Mouse (Mus musculus): ENCODE measurements around the gene Gm9918.
A peak's percentile ranks its signal among the peaks of the same experiment; 100 is the strongest.
"Not testable (repeated sequence)": the region's sequence is repeated elsewhere in the genome, so short reads cannot be mapped to it uniquely, and the experiment has no call there.

Gm9918 gene

GRCm38 (mm10) chr15:102270274-102270960, at the start of gene Gm9918:
Gene Gm9918 (plus strand): TSS chr15:102270563.
- no peak for DNase-seq

GRCm38 (mm10) chr15:102222386-102222785, 48.0 kb upstream of the Gm9918 start:
- no peak for DNase-seq

GRCm38 (mm10) chr15:102224186-102224991, 46.0 kb upstream of the Gm9918 start:
- DNase-seq = peak; percentile 87

- DNase-seq = no peak
Observed at GRCm38 (mm10) chr15:102224992-102225617, 45.3 kb upstream of the Gm9918 start.

GRCm38 (mm10) chr15:102225619-102226018, 44.7 kb upstream of the Gm9918 start:
- DNase-seq = not testable (repeated sequence)

GRCm38 (mm10) chr15:102230408-102231321, 39.7 kb upstream of the Gm9918 start:
- no peak for DNase-seq

GRCm38 (mm10) chr15:102231748-102232147, 38.6 kb upstream of the Gm9918 start, which contains the start of gene Itgb7:
Gene Itgb7 (minus strand): TSS chr15:102231944.
- no peak for DNase-seq

- DNase-seq = no peak
Observed at GRCm38 (mm10) chr15:102232764-102233163, 37.6 kb upstream of the Gm9918 start.

- DNase-seq = no peak
Observed at GRCm38 (mm10) chr15:102233896-102234295, 36.5 kb upstream of the Gm9918 start.

GRCm38 (mm10) chr15:102235371-102236027, 34.9 kb upstream of the Gm9918 start:
- peak; percentile 30 for DNase-seq

- no peak for DNase-seq
Observed at GRCm38 (mm10) chr15:102238543-102239259, 31.7 kb upstream of the Gm9918 start.

GRCm38 (mm10) chr15:102239260-102239590, 31.1 kb upstream of the Gm9918 start:
- peak; percentile 86 for DNase-seq

GRCm38 (mm10) chr15:102239851-102240250, 30.5 kb upstream of the Gm9918 start:
- DNase-seq = no peak

- DNase-seq = peak; percentile 48
Observed at GRCm38 (mm10) chr15:102240607-102241006, 29.8 kb upstream of the Gm9918 start.

GRCm38 (mm10) chr15:102242404-102243228, 27.7 kb upstream of the Gm9918 start:
- no peak for DNase-seq

GRCm38 (mm10) chr15:102243229-102244190, 26.9 kb upstream of the Gm9918 start:
- DNase-seq = peak; percentile 59

- DNase-seq = no peak
Observed at GRCm38 (mm10) chr15:102244306-102245191, 25.8 kb upstream of the Gm9918 start.

GRCm38 (mm10) chr15:102245461-102245881, 24.9 kb upstream of the Gm9918 start:
- DNase-seq = peak; percentile 25

Measured in kidney, adult 18-20 months (tissue).